Mouse (Mus musculus) olfactory bulb, adult 2 months (tissue): Measurements from ENCODE around the gene Efemp2. TPM values are rescaled to one million over a fixed set of nuclear protein-coding genes. Genes with fewer than 3 reads are reported as not detected.
"Not testable (repeated sequence)": the region's sequence is repeated elsewhere in the genome, so short reads cannot be mapped to it uniquely, and the experiment has no call there.

Experiments
- H3K27ac ChIP-seq: fragments of 200-500 bp; 2 replicates; pipeline ENCODE4 v1.5.1; 2012; ENCODE audit warnings: low read depth, low read length; ENCODE audit not compliant: insufficient read depth
- H3K4me1 ChIP-seq: fragments of 200-500 bp; 2 replicates; pipeline ENCODE4 v1.6.1; 2012; ENCODE audit warnings: low read length; ENCODE audit not compliant: control insufficient read depth, insufficient read depth
- H3K4me3 ChIP-seq: fragments of 200-500 bp; 2 replicates; pipeline ENCODE4 v1.5.1; 2012; ENCODE audit warnings: mild to moderate bottlenecking, low read depth, low read length, moderate library complexity; ENCODE audit not compliant: insufficient read depth
- CTCF ChIP-seq: fragments of 200-500 bp; IDR thresholded peaks from 2 replicates; pipeline ENCODE4 v1.5.1; 2012; ENCODE audit warnings: low read depth, mild to moderate bottlenecking, low read length, moderate library complexity; ENCODE audit not compliant: insufficient read depth
- POLR2A ChIP-seq: fragments of 200-500 bp; IDR thresholded peaks from 2 replicates; pipeline ENCODE4 v1.6.1; 2012; ENCODE audit warnings: mild to moderate bottlenecking, low read depth, low read length, moderate library complexity; ENCODE audit not compliant: insufficient read depth
- WGBS: fragments of 180-500 bp; shearing (Covaris S2); methylation state at CpG from one replicate; pipeline ENCODE4 v1.1.7; 2018; 5-methylcytosine and 5-hydroxymethylcytosine counted together
- polyA plus RNA-seq: library from polyadenylated mRNA; stranded (reverse); fragments of >200 nt; gene quantifications from 2 replicates; pipeline ENCODE4 v1.2.4, GENCODE M21; 2012; ENCODE audit warnings: low replicate concordance; ENCODE audit not compliant: missing spikeins, insufficient read depth, insufficient read length

Gene Efemp2
- polyA plus RNA-seq, 1 experiment = not detected

DNA sequence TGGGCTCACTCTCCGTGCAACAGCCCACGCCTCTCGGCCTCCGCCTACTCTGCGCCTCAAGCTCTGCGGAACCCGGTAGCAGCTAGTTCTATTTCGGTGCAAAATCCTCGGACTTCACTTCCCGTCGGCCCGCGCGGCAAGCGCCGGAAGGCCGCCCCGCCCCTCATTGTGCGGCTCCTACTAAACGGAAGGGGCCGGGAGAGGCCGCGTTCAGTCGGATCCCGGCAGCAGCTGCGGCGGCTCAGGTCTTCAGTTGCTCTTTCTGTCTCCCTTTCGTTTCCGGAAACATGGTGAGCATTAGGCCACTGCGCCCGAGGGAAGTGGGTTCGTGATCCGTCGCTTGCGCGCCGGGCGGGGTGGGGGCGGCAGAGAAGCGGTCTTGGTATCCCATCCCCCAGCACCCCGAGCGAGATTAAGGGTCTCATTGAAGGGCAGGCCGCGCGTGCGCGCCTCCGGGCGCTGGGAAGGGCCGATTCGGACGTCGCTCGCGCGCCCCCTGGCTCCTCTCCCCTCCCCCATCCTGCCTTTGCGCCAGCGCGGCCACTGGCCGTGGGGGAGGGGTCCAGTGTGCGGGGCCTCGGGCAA, 16.7 kb downstream of the Efemp2 start, which contains the start of gene Cfl1:
Gene Cfl1 (plus strand): TSS at position 143 of the 585 bp plus-strand sequence.
- peak within 1 kb of the TSS; percentile 100 for H3K27ac ChIP-seq
- TF ChIP-seq POLR2A = peak; percentile 99
- 0 out of 2 replicates have a peak, but pooled peaks have one; percentile 6 for TF ChIP-seq CTCF
- peak within 1 kb of the TSS; percentile 83 for H3K4me3 ChIP-seq
- H3K4me1 ChIP-seq = peaks cover 29% of the 10 kb centered on the region
- under 1% methylated on average over 62 of the region's 62 CpGs for WGBS

- under 1% methylated on average over 59 of the region's 59 CpGs for WGBS
Measured at GRCm38 (mm10) chr19:5490898-5491708, 17.3 kb downstream of the Efemp2 start.

DNA sequence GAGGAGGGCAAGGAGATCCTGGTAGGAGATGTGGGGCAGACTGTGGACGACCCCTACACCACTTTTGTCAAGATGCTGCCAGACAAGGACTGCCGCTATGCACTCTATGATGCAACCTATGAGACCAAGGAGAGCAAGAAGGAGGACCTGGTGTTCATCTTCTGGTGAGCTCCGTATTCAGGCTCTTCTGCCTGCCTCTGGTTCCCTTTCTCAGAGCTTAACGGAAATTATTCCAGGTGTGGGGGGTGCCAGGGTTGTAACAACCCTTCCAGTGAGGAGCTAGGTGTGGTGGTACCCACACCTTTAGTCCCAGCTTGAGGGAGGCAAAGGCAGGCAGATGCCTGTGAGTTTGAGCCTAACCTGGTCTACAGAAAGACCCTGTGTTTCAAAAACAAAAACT, 18.9 kb downstream of the Efemp2 start:
- no peak overlapping the region for H3K4me3 ChIP-seq
- peaks cover 21% of the 10 kb centered on the region for H3K4me1 ChIP-seq
- TF ChIP-seq CTCF (no peak), POLR2A (no peak)
- no peak overlapping the region for H3K27ac ChIP-seq
- 64% methylated on average over 4 of the region's 4 CpGs for WGBS

More at GRCm38 (mm10) chr19:5490898-5491708, 17.3 kb downstream of the Efemp2 start:
- peak overlapping the region; percentile 92 for H3K27ac ChIP-seq
- TF ChIP-seq POLR2A (0 out of 2 replicates have a peak, but pooled peaks have one; percentile 36), CTCF (no peak)
- peak overlapping the region; percentile 83 for H3K4me3 ChIP-seq
- peaks cover 29% of the 10 kb centered on the region for H3K4me1 ChIP-seq

DNA sequence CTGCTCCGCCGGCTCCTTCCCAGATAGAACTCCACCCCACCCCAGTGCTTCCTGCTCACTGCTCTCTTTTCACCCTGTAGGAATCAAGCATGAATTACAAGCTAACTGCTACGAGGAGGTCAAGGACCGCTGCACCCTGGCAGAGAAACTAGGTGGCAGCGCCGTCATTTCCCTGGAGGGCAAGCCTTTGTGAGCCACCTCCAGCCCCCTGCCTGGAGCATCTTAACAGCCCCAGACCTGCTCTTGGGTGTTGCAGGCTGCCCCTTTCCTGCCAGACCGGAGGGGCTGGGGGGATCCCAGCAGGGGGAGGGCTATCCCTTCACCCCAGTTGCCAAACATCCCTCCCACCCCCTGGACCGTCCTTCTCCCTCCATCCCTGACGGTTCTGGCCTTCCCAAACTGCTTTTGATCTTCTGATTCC, 19.6 kb downstream of the Efemp2 start:
- WGBS = 36% methylated on average over 9 of the region's 9 CpGs
- H3K4me1 ChIP-seq = peaks cover 20% of the 10 kb centered on the region; the same call in 1 of the 2 replicates
- not testable (repeated sequence) for H3K4me3 ChIP-seq, H3K27ac ChIP-seq

DNA sequence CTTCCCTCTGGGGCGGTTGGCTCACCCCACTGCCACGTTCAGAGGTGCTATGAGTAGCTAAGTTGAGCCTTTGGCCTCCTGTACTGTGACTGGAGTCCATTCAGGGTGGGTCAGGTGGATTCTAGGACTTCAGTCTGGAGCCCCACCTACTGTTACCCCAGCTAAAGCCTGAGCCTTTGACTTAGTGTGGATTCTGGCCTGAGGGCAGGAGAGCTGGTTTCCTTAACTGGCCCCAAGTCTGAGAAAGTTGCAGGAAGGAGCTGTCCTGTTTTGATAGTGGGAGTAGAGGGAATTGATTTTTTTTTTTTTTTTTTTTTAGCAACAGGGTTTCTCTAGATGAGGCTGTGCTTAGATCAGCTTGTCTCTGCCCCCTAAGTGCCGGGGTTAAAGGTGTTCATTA, 20.6 kb downstream of the Efemp2 start:
- no peak for TF ChIP-seq CTCF
- TF ChIP-seq POLR2A = no peak
- 75% methylated on average over 3 of the region's 3 CpGs for WGBS
- Histone ChIP-seq H3K27ac (no peak overlapping the region), H3K4me3 (no peak overlapping the region), H3K4me1 (peaks cover 15% of the 10 kb centered on the region; the same call in 1 of the 2 replicates)

DNA sequence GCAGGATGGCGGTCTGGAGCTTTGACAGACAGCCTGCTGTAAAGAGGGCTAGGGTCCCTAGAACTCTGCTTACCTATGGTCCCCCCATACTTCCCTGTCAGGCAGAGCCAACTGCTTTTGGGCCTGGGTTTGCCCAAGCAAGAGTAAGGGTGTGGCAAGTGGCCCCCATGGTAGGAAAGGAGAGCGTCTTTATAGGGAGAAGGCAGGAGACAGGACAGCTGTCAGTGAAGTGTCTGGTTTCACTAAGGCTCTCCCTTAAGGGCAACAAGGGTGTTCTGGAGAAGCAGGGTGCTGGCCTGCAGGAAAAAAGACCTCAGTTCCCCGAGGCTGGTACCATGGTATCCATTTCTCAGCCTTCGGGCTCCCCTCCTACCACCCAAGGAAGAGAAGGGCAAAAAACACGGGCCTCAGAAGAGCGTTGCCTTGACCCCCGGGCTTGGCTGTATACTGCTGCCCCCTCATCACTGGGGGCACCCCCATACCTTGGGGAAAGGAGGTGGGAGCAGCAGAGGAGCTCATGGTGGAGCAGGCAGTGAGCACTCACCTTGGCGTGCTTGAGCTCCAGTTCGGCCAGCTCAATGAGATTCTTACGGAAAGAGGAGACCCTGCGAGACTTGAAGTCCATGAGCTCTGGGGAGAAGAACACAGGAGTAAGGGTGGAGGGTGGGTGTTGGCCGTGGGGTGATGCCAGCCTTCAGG, 21.7 kb downstream of the Efemp2 start:
- TF ChIP-seq CTCF (no peak), POLR2A (no peak)
- Histone ChIP-seq H3K4me3 (no peak overlapping the region), H3K27ac (no peak overlapping the region), H3K4me1 (peaks cover 12% of the 10 kb centered on the region; the same call in 1 of the 2 replicates)
- WGBS = 80% methylated on average over 12 of the region's 12 CpGs

- H3K4me3 ChIP-seq = no peak overlapping the region
- TF ChIP-seq CTCF (no peak), POLR2A (no peak)
- H3K27ac ChIP-seq = no peak overlapping the region
- peaks cover 12% of the 10 kb centered on the region; the same call in 1 of the 2 replicates for H3K4me1 ChIP-seq
- 83% methylated on average over 16 of the region's 16 CpGs for WGBS
Measured at GRCm38 (mm10) chr19:5496052-5496370, 22.3 kb downstream of the Efemp2 start.

- 94% methylated on average over 2 of the region's 2 CpGs for WGBS
- TF ChIP-seq POLR2A (no peak), CTCF (no peak)
- H3K4me1 ChIP-seq = no peaks in the 10 kb centered on the region
- H3K4me3 ChIP-seq = no peak overlapping the region
- H3K27ac ChIP-seq = no peak overlapping the region
Measured at GRCm38 (mm10) chr19:5500330-5500875, 26.6 kb downstream of the Efemp2 start.
